Mouse (Mus musculus): ENCODE measurements around the gene Lpar5. TPM values are rescaled to one million over a fixed set of nuclear protein-coding genes. Genes with fewer than 3 reads are reported as not detected.
"Not testable (repeated sequence)": the region's sequence is repeated elsewhere in the genome, so short reads cannot be mapped to it uniquely, and the experiment has no call there.

Gene Lpar5
- total RNA-seq (2014; rRNA removed) (0.75 and 1.8 TPM in 2 replicates), polyA plus RNA-seq (2015; fragmentation: Nextera tagmentation; extraction: Ambion mirVana) (0.68 and 0.88 TPM in 2 replicates)

DNA sequence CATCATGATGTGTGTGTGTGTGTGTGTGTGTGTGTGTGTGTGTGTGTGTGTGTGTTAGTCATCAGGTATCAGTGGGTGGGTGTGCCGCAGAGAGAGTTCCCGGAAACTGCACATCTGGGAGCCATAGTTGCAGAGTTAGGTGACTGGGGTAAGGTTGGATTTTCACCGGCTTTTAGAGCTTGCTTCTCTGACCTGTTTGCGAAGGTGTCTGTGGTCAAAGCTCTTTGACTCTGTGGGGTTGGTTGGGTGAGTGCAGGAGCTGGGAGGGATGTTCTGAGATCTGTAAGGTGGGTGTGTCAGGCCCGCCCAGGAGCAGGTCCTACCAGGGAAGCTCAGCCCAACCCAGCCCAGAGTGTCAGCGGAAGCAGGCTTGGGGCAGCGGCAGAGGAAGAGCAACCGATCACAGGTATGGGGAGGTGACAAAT is at the start of gene Lpar5:
Lpar5 (plus strand) TSS at position 350 of the 425 bp plus-strand sequence.
- ATAC-seq (no peak), DNase-seq (ENCODE audit: low spot score) (no peak)
- Histone ChIP-seq H3K36me3 (ENCODE audit: insufficient read depth, low read length) (no peaks in the 10 kb centered on the region), H3K4me2 (ENCODE audit: low read depth, low read length) (no peak within 1 kb of the TSS), H3K27me3 (ENCODE audit: insufficient read depth, low read length) (no peaks in the 10 kb centered on the region), H3K9ac (replicated peaks; ENCODE audit: low read length) (no peak within 1 kb of the TSS), H3K27ac (no peak within 1 kb of the TSS), H3K4me3 (ENCODE audit: low read length) (no peak within 1 kb of the TSS), H3K9me3 (ENCODE audit: low read length) (no peaks in the 10 kb centered on the region), H3K4me1 (ENCODE audit: insufficient read depth, low read length) (no peaks in the 10 kb centered on the region)
- WGBS: 73% methylated on average over 8 of the region's 8 CpGs
- no peak for TF ChIP-seq CTCF (IDR thresholded peaks at IDR 0.05; ENCODE audit: low read depth)

GRCm38 (mm10) chr6:125030532-125030931 is 37.2 kb upstream of the Lpar5 start:
- 31% methylated on average over 7 of the region's 9 CpGs for WGBS
- DNase-seq (ENCODE audit: low spot score) (peak; percentile 59), ATAC-seq (peak; percentile 61)
- not testable (repeated sequence) for H3K4me3 ChIP-seq (ENCODE audit: low read length); H3K9ac ChIP-seq (replicated peaks; ENCODE audit: low read length); H3K4me1 ChIP-seq (ENCODE audit: insufficient read depth, low read length); H3K4me2 ChIP-seq (ENCODE audit: low read depth, low read length); H3K27me3 ChIP-seq (ENCODE audit: insufficient read depth, low read length); H3K27ac ChIP-seq; H3K9me3 ChIP-seq (ENCODE audit: low read length)
- peak; percentile 91 for TF ChIP-seq CTCF (IDR thresholded peaks at IDR 0.05; ENCODE audit: low read depth)
- peaks cover 52% of the 10 kb centered on the region for H3K36me3 ChIP-seq (ENCODE audit: insufficient read depth, low read length)

GRCm38 (mm10) chr6:125031604-125032003 is 36.1 kb upstream of the Lpar5 start:
- no peak for ATAC-seq
- WGBS: 90% methylated on average over 16 of the region's 16 CpGs

DNA sequence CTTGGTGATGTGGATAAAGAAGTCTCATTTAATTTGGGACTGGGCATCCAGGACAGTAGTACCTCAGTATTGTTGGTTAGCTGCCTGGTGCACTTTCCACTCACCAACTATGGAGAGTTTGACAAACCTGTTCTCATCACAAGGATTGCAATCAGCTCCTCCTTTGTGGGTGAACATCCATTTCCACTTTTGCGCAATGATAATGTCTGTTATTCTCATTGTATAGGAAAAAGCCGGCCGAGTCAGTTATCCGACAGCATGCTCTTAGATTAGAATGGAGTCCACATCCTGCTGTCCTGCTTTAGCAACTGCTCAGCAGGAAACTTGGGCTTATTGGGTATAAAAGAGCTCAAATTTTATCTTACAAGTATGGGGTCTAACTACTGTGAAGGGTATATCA is 29.1 kb upstream of the Lpar5 start:
- Histone ChIP-seq H3K4me2 (ENCODE audit: low read depth, low read length) (peak overlapping the region; percentile 49), H3K27ac (no peak overlapping the region), H3K27me3 (ENCODE audit: insufficient read depth, low read length) (no peaks in the 10 kb centered on the region), H3K36me3 (ENCODE audit: insufficient read depth, low read length) (peaks cover 28% of the 10 kb centered on the region), H3K4me3 (ENCODE audit: low read length) (no peak overlapping the region), H3K9me3 (ENCODE audit: low read length) (no peaks in the 10 kb centered on the region), H3K4me1 (ENCODE audit: insufficient read depth, low read length) (0 out of 2 replicates have a peak, but pooled peaks cover 5% of the 10 kb centered on the region), H3K9ac (replicated peaks; ENCODE audit: low read length) (no peak overlapping the region)
- WGBS: 92% methylated on average over 4 of the region's 4 CpGs
- ATAC-seq: no peak
- no peak for TF ChIP-seq CTCF (IDR thresholded peaks at IDR 0.05; ENCODE audit: low read depth)
- DNase-seq (ENCODE audit: low spot score): no peak

More at GRCm38 (mm10) chr6:125031604-125032003, 36.1 kb upstream of the Lpar5 start:
- TF ChIP-seq CTCF (IDR thresholded peaks at IDR 0.05; ENCODE audit: low read depth): no peak
- Histone ChIP-seq H3K4me1 (ENCODE audit: insufficient read depth, low read length) (no peaks in the 10 kb centered on the region), H3K36me3 (ENCODE audit: insufficient read depth, low read length) (peaks cover 56% of the 10 kb centered on the region), H3K4me3 (ENCODE audit: low read length) (no peak overlapping the region), H3K4me2 (ENCODE audit: low read depth, low read length) (no peak overlapping the region), H3K27me3 (ENCODE audit: insufficient read depth, low read length) (no peaks in the 10 kb centered on the region), H3K27ac (no peak overlapping the region), H3K9ac (replicated peaks; ENCODE audit: low read length) (no peak overlapping the region), H3K9me3 (ENCODE audit: low read length) (no peaks in the 10 kb centered on the region)
- DNase-seq (ENCODE audit: low spot score): no peak

DNA sequence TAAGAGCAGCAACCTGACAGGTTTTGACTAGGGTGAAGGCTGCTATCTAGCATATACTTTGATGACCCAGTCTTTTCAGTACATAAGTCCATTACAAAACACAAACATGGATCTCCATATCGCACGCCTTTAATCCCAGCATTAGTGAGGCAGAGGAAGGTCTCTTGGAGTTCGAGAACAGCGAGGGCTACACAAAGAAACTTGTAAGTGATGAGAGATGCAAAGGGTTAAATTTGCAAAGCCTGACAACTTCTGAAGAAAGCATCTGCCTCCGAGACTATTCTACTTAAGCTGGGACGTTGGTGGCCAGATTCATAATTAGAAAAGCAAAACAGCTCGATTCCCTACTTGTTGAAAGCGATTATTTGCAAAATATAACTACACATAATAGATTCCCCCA is 28.6 kb upstream of the Lpar5 start:
- peaks cover 28% of the 10 kb centered on the region for H3K36me3 ChIP-seq (ENCODE audit: insufficient read depth, low read length)
- no peaks in the 10 kb centered on the region for H3K27me3 ChIP-seq (ENCODE audit: insufficient read depth, low read length)
- ATAC-seq (peak; percentile 28), DNase-seq (ENCODE audit: low spot score) (no peak)
- H3K4me3 ChIP-seq (ENCODE audit: low read length): peak overlapping the region; percentile 78
- H3K27ac ChIP-seq: no peak overlapping the region
- 0 out of 2 replicates have a peak, but pooled peaks cover 5% of the 10 kb centered on the region for H3K4me1 ChIP-seq (ENCODE audit: insufficient read depth, low read length)
- 8% methylated on average over 8 of the region's 8 CpGs for WGBS
- no peaks in the 10 kb centered on the region for H3K9me3 ChIP-seq (ENCODE audit: low read length)
- H3K9ac ChIP-seq (replicated peaks; ENCODE audit: low read length): no peak overlapping the region
- H3K4me2 ChIP-seq (ENCODE audit: low read depth, low read length): peak overlapping the region; percentile 49
- TF ChIP-seq CTCF (IDR thresholded peaks at IDR 0.05; ENCODE audit: low read depth): no peak

GRCm38 (mm10) chr6:125039533-125040153 is 28.1 kb upstream of the Lpar5 start, which contains the start of gene Ing4:
Ing4 (plus strand) TSS chr6:125039760.
- H3K36me3 ChIP-seq (ENCODE audit: insufficient read depth, low read length): peaks cover 32% of the 10 kb centered on the region
- peak within 1 kb of the TSS; percentile 78 for H3K4me3 ChIP-seq (ENCODE audit: low read length)
- peak; percentile 98 for ATAC-seq
- DNase-seq (ENCODE audit: low spot score): peak; percentile 99
- H3K4me1 ChIP-seq (ENCODE audit: insufficient read depth, low read length): 0 out of 2 replicates have a peak, but pooled peaks cover 5% of the 10 kb centered on the region
- WGBS: under 1% methylated on average over 26 of the region's 26 CpGs
- no peak for TF ChIP-seq CTCF (IDR thresholded peaks at IDR 0.05; ENCODE audit: low read depth)
- no peaks in the 10 kb centered on the region for H3K27me3 ChIP-seq (ENCODE audit: insufficient read depth, low read length)
- peak within 1 kb of the TSS; percentile 90 for H3K4me2 ChIP-seq (ENCODE audit: low read depth, low read length)
- peak within 1 kb of the TSS; percentile 79 for H3K27ac ChIP-seq
- no peaks in the 10 kb centered on the region for H3K9me3 ChIP-seq (ENCODE audit: low read length)
- peak within 1 kb of the TSS; percentile 60 for H3K9ac ChIP-seq (replicated peaks; ENCODE audit: low read length)

DNA sequence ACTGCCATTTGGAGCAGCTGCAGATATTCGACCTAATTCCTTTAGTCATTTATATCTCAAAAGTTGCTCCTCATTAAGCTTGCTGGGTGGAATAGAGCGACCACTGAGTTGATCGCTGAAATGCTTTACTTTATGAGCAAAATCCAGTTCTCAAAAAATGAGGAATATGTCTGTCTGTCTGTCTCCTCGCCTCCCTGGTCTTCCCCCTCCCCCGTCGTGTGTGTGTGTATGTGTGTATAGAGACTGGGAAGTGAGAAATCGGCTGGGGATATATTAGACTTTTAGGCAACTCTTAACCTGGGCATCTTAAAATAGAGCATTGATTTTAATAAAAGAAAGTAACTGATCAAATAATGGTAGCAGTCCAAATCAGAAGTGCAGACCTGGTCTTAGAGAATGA is 27.5 kb upstream of the Lpar5 start:
- no peak for TF ChIP-seq CTCF (IDR thresholded peaks at IDR 0.05; ENCODE audit: low read depth)
- H3K36me3 ChIP-seq (ENCODE audit: insufficient read depth, low read length): peaks cover 29% of the 10 kb centered on the region
- H3K4me3 ChIP-seq (ENCODE audit: low read length): peak overlapping the region; percentile 78
- no peaks in the 10 kb centered on the region for H3K9me3 ChIP-seq (ENCODE audit: low read length)
- H3K9ac ChIP-seq (replicated peaks; ENCODE audit: low read length): peak overlapping the region; percentile 60
- H3K4me2 ChIP-seq (ENCODE audit: low read depth, low read length): peak overlapping the region; percentile 90
- H3K4me1 ChIP-seq (ENCODE audit: insufficient read depth, low read length): 0 out of 2 replicates have a peak, but pooled peaks cover 5% of the 10 kb centered on the region
- ATAC-seq (no peak), DNase-seq (ENCODE audit: low spot score) (no peak)
- H3K27me3 ChIP-seq (ENCODE audit: insufficient read depth, low read length): no peaks in the 10 kb centered on the region
- peak overlapping the region; percentile 79; the same call in 1 of the 2 replicates for H3K27ac ChIP-seq
- 27% methylated on average over 7 of the region's 7 CpGs for WGBS
